Mouse (Mus musculus) ES-CJ7 (cell line): ENCODE results near the gene Med1.

Experiments
- DNase-seq: peaks from one replicate; pipeline ENCODE4 v3.0.0; 2011; ENCODE audit warnings: low read depth, low spot score

Gene Med1

GRCm38 (mm10) chr11:98149304-98149750, 43.8 kb downstream of the Med1 start:
- DNase-seq, result peak; percentile 91

DNA sequence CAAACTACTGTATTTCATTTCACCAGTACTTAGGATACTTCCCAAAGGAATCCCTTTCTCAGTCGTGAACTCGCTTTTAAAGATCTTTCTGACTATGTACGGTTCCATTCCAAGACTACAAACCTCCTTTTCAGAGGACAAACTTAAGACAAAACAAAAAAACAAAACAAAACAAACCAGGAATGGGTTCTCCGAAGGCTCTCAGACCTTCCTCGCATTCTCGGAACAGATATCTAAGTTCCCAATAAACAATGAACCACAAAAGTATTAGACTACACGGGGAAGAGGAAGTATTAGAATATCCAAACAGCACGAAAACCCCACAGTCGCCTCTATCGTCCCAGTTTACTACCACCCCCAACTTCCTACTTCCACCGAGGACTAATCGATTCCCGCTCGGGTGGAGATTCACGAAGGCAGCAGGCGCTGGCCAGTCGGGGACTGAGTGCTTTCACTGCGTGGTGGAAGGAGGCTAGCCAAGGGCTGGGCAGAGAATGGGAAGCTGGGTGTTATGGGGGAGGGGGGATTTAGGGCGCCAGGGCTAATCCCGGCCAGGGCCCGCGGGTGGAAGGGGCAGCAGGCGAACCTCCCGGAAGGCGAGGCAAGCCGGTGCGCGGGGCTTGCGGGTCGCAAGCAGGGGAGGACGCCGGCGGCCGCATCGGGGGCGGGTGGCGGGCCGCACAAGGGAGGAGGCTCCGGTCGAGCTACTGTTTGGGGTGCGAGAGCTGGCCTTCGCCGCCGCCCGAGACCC, 44.4 kb downstream of the Med1 start:
- peak; percentile 32 for DNase-seq

DNA sequence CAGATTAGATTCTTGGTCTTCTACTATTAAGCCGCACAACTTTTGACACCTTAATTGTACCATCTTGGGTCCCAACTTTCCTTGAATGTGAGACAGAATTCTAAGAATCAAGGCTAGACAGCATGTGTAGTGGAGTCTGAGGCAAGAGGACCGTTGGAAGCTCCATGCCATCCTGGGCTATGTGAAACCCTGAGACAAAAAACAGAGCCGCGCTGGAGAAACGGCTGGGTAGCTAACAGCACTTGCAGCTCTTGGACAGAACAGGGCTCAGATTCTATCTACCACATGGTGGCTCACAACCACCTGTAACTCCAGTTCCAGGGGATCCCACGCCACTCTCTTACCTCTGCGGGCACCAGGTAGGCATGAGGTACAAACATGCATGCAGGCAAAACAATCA, 47.2 kb downstream of the Med1 start:
- no peak for DNase-seq

DNA sequence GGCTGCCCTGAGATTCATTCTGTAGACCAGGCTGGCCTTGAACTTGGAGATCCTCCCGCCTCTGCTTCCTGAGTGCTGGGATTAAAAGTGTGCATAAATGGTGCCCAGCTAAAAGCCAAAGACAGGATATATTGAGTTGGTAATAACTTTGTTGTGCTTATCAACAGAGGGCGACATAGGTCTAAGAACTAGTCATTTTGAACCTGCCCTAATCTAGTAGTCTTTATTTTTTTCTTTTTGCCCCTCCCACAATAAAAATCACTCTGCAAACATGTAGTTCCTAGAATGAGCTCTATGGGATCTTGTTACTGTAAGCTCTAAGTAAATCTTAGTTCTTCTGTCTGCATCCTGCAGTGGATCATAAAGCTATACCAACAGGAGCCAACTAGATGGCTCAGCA, 50.5 kb downstream of the Med1 start:
- DNase-seq, result no peak

DNA sequence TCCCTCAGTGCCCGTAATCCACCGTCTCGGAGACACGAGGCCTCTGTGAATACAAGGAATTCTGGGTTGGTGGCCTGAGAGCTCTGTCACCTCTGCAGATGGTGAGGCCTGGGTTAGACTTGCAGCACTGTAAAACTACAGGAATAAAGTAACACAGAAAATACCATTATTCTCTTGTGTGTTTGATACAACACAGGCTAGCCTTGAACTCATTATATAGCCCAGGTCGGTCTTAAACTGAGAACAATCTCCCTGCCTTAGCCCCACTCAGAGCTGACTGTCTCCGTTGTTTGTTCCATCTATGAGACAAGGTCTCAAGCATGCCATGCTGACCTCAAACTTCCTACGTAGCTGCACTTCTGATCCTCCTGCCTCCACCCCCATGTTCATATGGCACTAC, 54.2 kb downstream of the Med1 start:
- no peak for DNase-seq

GRCm38 (mm10) chr11:98137836-98138235, 55.3 kb downstream of the Med1 start:
- DNase-seq, result peak; percentile 67

GRCm38 (mm10) chr11:98134951-98135350, 58.1 kb downstream of the Med1 start:
- no peak for DNase-seq

DNA sequence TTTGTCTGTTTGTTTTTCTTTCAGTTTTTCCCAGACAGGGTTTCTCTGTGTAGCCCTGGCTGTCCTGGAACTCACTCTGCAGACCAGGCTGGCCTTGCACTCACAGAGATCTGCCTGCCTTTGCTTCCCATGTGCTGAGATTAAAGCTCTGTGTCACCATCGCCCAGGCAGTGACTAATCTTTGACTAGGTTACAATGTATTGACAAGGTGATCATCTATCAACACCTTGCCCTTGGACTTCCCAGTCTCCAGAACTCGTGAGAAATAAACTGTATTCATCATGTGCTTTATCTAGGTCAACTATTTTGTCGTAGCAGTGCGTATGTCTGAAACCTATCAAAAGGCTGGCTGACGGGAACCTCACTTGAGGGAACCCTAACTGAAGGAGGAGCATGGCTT, 69.7 kb downstream of the Med1 start:
- DNase-seq, result no peak

- no peak for DNase-seq
Measured at GRCm38 (mm10) chr11:98114363-98114762, 78.7 kb downstream of the Med1 start.

DNA sequence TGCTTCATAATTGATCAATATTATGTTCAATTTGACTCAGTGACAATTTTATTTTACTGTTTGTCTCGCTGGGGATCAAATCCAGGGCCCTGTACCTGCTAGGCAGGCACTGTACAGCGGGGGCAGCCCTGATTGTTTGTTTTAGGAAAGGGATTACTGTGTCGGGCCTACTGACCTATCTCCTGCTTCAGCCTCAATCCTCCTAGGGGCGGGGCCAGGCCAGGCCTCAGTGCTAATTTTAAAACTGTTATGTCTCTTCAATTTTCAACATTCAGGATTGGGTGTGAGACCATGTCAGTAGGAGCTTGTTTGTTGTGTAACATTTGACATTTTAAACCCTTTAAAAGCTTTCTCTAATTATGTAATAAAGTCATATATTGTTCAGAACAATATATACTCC, 79.6 kb downstream of the Med1 start:
- no peak for DNase-seq

GRCm38 (mm10) chr11:98109706-98110105, 83.4 kb downstream of the Med1 start:
- DNase-seq, result no peak
